Mouse (Mus musculus): ENCODE data around the gene Gcc1.

Gcc1 gene

GRCm38 (mm10) chr6:28421469-28422000, 6.7 kb downstream of the Gcc1 start:
- DNase-seq (ENCODE audit: low spot score): peak; percentile 98

- no peak for DNase-seq (ENCODE audit: low spot score)
Measured at GRCm38 (mm10) chr6:28420865-28421264, 7.3 kb downstream of the Gcc1 start.

- DNase-seq (ENCODE audit: low spot score): no peak
Measured at GRCm38 (mm10) chr6:28420361-28420760, 7.8 kb downstream of the Gcc1 start.

GRCm38 (mm10) chr6:28419673-28420072, 8.5 kb downstream of the Gcc1 start:
- no peak for DNase-seq (ENCODE audit: low spot score)

GRCm38 (mm10) chr6:28418449-28418848, 9.7 kb downstream of the Gcc1 start:
- DNase-seq (ENCODE audit: low spot score): no peak

- no peak for DNase-seq (ENCODE audit: low spot score)
Measured at GRCm38 (mm10) chr6:28416981-28417380, 11.2 kb downstream of the Gcc1 start.

- DNase-seq (ENCODE audit: low spot score): no peak
Measured at GRCm38 (mm10) chr6:28411236-28411635, 17.0 kb downstream of the Gcc1 start.

GRCm38 (mm10) chr6:28410053-28410452, 18.1 kb downstream of the Gcc1 start:
- no peak for DNase-seq (ENCODE audit: low spot score)

- no peak for DNase-seq (ENCODE audit: low spot score)
Measured at GRCm38 (mm10) chr6:28399791-28400190, 28.4 kb downstream of the Gcc1 start.

- DNase-seq (ENCODE audit: low spot score): no peak
Measured at GRCm38 (mm10) chr6:28398726-28399125, 29.5 kb downstream of the Gcc1 start.

GRCm38 (mm10) chr6:28397681-28398203, 30.4 kb downstream of the Gcc1 start, which contains the start of gene Zfp800:
TSS of gene Zfp800 (minus strand) at chr6:28398005.
- no peak for DNase-seq (ENCODE audit: low spot score)

GRCm38 (mm10) chr6:28396853-28397457, 31.2 kb downstream of the Gcc1 start:
- DNase-seq (ENCODE audit: low spot score): no peak

GRCm38 (mm10) chr6:28396051-28396852, 31.9 kb downstream of the Gcc1 start:
- no peak for DNase-seq (ENCODE audit: low spot score)

GRCm38 (mm10) chr6:28389038-28389437, 39.2 kb downstream of the Gcc1 start:
- DNase-seq (ENCODE audit: low spot score): no peak

- DNase-seq (ENCODE audit: low spot score): no peak
Measured at GRCm38 (mm10) chr6:28385169-28385568, 43.0 kb downstream of the Gcc1 start.

GRCm38 (mm10) chr6:28381983-28382382, 46.2 kb downstream of the Gcc1 start:
- no peak for DNase-seq (ENCODE audit: low spot score)

- DNase-seq (ENCODE audit: low spot score): no peak
Measured at GRCm38 (mm10) chr6:28369966-28370683, 58.1 kb downstream of the Gcc1 start.

GRCm38 (mm10) chr6:28367575-28367974, 60.6 kb downstream of the Gcc1 start:
- DNase-seq (ENCODE audit: low spot score): no peak
